Mouse (Mus musculus) cerebellum, adult 11-12 months (tissue): ENCODE measurements around the gene Tcirg1.

Experiments used
- DNase-seq: peaks from one replicate; pipeline ENCODE4 v3.0.0; 2022

The Tcirg1 gene

DNA sequence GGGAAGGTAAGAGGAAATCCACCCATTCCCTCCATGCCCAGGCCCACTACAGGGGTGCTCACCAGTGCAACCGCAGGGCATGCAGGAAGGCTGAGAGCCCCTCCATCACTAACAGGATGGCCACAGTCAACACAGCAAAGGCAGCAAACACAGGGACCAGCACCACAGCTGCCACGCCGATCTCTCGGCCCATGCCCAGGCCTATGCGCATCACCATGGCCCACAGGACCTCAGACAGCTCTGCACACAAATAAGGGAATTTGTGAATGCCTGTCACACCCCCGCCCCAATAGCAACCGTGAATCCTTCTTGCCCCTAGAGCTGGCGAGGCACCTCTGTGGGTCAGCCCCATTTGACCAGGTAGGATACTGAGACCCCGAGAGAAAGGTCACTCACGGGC is 10.7 kb downstream of the Tcirg1 start:
- DNase-seq: no peak

DNA sequence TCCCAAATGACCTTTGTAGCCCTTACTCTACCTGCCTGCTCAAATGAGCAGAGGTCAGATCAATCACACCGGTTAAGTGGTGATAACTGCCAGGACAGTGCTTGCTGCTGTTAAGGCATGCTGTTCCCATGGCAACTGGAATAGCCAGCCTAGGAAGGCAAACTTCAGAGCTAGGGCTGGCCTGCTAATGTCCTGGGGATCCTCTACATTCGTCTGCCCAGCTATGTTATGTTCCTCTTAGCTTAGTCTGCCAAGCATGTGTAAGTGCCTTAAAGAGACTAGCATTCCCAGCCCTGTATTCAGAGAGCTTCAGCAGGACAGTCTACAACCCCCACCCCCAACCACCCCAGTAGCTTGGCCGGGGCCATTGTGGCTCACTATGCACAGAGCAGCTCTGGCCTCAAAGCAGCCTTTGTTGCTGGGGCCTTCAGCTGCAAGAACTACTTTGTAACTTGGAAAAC is 11.7 kb downstream of the Tcirg1 start:
- DNase-seq: no peak

DNA sequence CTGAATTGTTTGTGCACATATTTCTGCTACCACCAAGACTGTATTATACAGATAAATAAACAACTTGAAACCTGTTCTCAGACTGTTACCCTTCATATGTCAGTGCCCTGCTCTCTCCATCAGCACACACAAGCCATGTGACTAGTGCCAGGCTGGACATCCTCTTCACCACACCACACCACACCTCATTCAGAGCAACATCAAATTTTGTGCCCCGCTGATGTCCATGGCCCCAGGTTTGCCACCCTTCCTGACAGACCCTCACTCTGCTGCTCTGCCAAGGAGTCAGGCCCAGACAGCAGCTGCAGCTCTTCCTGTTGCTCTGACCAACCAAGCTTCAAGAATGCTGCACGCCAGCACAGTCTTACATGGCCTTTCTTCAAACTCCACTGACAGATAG is 12.6 kb downstream of the Tcirg1 start:
- DNase-seq: no peak

DNA sequence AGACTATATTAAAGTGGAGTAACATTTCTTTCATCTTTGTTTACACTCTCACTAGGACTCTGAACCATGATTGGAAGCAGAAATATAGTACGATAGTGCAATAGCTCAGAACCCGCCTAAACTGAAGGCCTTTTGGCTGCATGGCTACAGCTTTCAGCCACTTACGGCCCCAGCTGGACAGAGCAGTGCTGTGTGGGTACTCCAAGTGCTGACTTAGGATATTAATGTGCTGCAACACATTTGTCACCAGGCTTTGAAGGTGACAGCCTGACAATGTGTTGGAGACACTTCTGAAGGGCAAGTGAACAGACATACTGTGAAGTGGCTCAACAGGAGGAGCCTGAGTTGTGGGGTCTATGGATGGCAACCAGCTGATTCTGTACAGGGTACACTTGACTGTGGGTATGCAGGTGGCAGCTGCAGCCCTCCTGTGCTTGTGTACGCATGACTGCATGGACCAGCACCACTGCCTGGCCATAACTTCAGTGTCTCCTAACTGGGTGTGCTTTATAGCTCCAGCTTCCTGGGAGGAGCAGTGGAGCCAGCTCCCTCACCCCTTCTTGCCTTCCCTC is 13.3 kb downstream of the Tcirg1 start:
- no peak for DNase-seq

DNA sequence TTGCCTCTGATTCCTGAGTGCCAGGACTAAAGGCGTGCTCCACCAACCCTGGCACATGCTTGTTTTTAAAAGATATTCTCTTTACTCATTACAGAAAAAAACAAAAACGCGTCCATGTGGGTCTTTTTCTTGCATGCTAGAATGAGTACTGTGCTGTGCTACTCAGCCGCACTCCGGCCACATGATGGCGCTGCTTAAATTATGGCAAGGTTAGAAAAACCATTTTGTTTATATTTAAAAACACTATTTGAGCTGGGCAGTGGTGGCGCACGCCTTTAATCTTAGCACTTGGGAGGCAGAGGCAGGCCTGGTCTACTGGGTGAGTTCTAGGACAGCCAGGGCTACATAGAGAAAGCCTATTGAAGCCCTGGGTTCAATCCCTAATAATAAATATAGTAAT is 16.8 kb downstream of the Tcirg1 start:
- no peak for DNase-seq

DNA sequence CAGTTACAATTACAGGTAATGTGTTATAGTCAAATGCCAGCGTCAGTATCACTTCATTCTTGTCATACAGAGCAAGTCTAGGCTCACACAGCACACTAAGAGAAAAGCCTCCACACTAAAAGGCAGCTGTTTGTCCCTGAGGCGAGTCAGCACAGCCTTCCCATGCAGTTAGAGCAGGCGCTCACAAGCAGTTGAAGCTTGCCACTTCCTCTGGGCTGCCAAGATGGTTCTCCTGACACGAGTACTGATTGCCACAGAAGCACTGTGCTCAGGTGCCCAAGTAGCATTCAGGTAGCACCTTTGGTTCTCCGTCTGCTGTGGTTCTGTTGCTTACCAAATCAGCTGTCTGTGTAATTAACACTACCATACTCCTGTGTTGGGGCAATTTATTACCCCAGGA is 17.8 kb downstream of the Tcirg1 start:
- no peak for DNase-seq

DNA sequence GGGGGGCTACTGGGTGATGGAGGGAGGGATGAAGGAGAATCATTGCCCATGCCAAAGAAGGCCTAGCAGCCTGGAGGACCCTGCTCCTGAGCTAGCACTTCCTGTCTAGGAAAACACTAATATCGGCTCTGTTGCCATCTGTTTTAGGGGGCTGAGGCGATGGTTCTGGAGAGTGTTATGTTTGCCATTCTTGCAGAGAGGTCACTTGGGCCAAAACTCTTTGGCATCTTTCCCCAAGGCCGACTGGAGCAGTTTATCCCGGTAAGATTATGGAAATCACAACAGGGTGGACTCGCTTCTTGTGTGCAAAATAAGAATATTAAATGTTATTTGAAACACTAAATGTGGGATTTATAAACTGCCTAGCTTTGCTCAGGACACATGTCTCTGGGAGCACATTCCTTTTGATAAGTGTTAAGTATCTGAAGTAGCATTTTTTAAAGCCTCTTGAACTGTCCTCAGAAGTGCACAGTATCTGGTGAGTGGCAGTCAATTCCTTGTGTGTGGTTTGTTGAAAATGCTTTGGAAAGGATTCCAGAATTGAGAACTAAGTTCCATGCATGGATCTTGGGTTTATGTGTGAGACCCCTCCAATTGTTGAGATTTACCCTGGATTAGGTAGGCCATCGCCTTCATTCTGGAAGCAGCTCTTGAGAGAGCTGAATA is 22.5 kb downstream of the Tcirg1 start:
- no peak for DNase-seq

DNA sequence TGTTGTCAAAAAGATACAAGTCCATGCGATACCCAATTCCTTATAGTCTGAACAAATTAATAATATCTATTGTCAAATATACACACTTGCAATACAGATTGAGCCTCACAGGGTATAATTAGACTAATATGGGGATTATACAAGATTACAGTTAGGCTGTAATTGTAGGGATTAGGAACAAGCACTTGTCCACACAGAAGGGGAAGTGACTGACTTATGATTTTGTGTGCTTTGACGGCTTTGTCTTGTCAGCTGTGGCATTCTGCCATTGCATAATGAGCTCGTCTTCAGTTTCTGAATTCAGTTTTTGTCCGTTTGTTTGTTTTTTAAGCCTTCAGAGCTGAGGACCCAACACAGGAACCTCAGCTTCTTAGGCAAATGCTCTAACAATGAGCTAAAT is 24.7 kb downstream of the Tcirg1 start:
- no peak for DNase-seq

DNA sequence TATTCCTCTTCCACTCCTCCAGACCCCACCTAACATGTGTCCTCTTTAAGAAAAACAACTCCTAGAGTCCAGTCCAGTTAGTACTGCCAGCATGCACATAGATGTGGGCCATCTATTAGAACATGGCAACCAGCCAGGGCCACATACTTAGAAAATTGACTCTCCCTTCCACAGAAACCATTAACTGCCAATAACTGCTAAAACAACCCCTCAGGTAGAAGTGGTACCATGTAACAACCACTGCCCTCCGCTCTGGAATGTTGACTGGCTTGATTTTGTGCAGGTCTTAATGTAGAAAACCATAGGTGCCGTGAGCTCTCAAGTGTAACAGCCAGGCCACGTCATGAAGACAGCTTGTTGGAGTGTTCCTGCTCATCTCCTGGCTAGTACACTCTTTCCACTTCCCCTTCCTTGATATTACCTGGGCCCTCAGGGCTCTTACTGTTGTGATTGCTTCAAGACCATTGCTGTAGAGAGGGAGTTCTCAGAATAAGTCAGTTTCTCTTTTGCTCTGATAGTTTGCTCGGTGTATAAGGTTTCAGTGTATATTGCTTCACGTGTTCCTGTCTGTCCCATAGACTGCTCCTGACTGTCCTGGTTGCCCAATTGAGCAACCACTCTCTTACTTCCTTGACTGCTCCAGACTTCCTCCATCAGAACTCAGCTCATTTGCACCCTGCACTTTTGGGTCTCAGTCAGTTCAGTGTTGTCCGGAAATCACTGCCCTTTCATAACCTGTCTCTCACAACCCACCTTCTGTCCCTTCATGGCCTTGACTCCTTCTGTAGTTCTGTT is 26.7 kb downstream of the Tcirg1 start:
- DNase-seq: no peak

DNA sequence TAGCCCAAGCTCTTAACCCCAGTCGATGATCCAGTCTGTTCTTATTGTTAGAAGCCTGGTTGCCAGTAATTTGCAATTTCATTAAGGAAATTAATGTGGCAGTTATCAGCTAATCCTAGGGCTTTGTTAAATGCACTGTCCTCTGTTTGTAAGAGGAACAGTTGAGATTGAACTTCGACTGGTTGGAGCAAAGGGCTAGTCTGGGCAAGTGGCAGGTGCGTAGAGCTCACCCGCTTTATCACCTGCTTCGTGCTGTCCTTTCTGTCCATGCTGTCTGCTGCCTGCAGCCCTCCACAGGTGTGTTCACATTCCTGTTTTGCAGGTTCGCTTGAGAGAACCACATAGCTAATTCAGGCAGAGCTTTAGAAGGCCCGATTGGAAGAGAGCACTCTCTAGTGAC is 31.9 kb downstream of the Tcirg1 start:
- no peak for DNase-seq

DNA sequence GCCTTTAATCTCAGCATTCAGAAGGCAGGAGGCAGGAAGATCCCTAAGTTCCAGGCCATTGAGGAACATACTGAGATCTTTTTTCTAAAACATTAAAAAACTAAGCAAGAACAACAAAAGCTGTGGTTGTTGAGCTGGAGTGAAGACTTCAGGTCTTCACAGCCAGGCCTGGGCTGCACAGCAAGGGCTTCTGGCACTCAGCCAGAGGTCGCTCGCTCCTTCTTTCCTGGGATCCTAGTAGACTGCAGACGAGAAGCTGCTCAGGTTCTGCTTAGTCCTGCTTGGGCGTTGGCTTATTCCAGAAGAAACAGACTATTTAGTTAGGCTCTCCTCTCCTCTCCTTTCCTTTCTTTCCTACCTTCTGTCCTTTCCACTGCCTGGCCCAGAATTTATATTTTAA is 34.6 kb downstream of the Tcirg1 start:
- DNase-seq: no peak

DNA sequence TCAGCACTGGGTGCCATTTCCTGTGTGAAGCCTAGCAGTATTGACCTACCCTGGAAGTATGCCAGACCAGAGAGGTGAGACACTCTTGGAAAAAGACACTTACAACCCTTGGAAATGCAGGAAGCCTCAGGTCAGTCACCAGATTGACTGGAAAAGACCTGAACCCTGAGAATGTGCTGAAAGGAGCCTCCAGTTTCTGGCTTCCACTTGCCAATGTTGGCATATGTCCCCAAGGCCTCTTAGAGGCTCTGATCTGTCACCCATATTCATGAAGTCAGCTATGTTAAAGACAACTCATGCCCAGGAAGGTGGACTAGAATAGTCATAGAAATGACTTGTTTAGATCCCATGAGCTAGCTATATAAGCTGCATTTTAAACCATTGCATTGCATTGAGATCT is 35.5 kb downstream of the Tcirg1 start:
- DNase-seq: no peak

DNA sequence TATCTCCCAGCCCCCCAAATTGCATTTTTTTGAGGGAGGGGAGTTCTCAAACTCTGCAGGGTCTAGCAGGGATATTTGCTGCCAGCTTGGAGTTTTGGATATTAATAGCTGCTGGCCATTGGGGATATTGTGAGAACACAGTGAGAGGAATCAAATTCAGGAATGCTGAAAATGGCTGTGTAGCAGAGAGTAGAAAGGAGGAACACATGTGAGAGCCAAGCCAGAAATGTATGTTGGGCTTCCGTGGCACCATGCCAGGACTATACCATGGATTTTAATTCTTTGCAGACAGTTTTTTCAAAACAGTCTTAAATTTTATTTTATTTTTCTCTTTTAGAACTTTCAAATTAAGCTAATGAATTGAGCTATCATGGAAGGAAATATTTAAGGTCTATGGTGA is 38.6 kb downstream of the Tcirg1 start:
- no peak for DNase-seq

DNA sequence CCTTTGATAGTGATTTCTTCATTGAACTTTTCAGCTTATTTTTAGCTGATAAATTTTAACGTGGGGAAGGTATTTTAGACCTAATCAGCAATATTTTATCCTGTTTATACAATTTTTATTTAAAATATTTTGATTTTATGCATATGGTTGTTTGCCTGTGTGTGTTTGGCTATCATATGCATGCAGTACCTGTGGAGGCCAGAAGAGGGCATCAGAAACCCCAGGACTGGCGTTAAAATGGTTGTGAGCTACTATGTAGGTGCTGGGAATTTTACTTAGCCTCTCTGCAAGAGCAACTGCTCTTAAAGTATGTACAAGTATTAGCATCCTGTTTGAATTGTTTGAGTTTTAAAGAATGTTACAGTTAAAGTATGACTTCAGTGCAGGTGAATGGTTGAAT is 42.0 kb downstream of the Tcirg1 start:
- DNase-seq: no peak

DNA sequence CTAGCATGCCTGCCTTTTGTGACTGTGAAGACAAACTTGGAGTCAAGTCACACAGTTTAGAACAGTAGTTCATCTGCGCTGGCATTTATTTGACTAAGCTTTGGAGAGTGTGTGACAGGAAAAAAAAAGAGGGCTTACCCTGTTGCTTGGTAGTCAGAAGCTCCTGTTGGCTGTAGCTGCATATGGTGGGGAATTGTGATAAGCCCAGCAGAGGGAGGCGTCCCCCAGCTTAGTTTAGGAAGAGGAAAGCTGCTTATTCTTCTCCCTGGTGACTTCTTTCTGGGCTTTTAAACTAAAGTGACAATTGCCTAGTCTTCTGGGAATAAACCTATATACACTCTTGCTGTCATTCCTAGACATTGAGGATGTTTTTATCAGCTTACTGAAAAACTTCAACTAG is 44.2 kb downstream of the Tcirg1 start:
- no peak for DNase-seq

DNA sequence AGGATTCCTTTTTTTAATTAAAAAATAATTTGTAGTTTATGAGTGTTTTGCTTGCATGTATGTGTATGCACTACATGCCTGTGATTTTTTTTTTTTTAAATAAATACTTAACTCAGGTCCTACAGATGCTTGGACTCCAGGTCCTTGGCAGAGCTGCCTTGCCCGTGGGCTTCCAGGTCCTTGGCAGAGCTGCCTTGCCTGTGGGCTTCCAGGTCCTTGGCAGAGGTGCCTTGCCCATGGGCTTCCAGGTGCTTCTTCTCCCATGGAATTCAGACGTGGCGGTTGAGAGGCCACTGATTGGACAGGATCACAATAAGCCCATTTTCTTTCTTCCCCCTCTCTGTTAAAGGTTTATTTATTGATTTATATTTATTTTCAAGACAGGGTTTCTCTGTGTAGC is 49.7 kb downstream of the Tcirg1 start:
- DNase-seq: peak; percentile 67

DNA sequence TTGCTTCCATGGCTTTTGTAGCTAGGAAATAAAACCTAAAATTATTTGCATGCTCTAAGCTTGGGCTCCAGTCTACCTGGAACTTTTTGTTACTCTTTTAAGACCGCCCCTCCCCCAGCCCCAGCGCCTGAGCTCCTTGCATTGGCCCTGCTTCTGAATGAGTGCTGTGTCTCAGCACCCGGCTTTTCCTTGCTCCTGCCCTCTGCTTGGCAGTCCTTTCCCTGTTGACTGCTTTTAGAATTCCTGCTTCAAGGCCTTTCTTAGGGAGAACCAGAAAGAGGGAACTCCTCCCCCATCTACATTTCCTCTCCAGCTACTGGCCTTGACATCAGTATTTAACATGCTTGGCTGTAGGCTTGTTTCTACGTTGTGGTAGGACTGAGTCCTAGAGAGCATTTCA is 51.3 kb downstream of the Tcirg1 start:
- DNase-seq: no peak

DNA sequence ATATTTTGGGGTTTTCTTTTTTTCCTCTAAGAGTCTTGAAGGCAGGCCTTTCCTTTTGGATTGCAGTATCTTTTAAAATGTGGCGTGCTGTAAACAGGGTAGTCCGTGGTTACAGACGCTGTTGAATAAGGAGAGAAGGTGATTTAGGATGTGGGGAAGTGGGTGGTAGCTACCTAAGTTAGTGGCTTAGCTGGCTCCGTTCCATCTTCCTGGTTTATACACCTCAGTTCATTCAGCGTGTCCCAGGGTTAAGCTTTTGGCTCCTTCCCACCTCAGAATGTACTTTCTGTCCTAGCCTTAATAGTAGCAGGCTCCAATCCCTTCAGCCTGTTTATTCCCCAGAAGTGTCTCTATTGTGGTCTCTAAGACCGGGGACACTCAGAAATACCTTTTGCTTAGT is 51.8 kb downstream of the Tcirg1 start:
- no peak for DNase-seq

DNA sequence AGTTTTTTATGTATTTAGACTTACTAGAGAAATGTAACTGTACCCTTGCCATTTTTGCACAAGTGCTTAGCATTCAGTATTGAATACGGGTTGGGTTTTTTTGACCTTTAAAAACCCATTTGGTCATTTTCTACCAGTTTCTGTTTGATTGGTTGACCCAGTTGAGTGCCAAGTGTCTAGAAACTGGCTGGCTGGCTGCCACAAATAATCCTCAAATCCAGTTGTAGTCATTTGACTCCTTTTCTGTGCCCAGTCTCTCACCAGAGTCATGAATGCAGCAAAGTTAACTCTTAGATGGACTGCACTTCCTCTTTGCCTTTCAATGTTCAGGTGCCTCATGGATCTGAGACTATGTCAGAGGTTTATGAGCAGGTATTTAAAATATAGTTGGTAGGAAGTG is 53.0 kb downstream of the Tcirg1 start:
- no peak for DNase-seq

DNA sequence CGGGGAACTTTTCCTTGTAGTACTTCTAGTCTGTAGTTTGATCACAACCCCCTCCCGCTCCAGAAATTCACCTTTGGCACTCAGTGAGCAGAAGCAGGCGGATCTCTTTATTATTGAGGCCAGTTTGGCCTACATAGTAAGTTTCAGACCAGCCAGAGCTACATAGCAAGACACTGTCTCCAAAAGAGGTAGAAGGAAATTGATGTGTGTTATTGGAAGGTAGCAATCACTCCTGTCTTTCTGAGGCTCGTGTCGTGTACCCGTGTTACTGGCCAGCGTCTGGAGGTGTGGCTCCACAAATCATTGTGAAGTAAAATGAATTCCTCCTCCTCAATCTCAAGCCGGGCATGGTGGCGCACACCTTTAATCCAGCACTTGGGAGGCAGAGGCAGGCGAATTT is 53.8 kb downstream of the Tcirg1 start:
- DNase-seq: peak; percentile 41

DNA sequence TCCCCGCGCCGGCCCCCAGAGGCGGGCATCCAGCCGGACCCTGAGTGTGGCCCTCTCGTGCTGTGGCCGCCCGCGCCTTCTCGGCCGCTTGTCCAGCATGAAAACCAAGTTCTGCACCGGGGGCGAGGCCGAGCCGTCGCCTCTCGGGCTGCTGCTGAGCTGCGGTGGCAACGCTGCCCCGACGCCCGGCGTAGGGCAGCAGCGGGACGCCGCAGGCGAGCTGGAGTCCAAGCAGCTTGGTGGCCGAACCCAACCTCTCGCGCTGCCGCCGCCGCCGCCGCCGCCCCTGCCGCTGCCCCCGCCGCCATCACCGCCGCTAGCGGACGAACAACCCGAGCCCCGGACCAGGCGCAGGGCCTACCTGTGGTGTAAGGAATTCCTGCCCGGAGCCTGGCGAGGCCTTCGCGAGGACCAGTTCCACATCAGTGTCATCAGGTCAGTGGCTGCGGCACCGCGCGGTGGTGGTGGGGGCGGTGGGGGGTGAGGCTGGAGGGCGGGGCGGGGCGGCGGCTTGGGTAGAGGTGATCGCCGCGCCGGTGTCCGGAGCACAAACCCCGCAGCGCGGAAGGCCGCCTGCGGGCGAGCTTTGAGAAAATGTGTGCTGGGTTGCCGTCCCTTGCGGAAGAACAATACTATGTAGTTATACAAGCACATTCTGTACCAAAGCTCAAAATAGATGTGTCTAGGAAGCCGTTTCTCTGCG is 54.8 kb downstream of the Tcirg1 start:
- DNase-seq: peak; percentile 72

DNA sequence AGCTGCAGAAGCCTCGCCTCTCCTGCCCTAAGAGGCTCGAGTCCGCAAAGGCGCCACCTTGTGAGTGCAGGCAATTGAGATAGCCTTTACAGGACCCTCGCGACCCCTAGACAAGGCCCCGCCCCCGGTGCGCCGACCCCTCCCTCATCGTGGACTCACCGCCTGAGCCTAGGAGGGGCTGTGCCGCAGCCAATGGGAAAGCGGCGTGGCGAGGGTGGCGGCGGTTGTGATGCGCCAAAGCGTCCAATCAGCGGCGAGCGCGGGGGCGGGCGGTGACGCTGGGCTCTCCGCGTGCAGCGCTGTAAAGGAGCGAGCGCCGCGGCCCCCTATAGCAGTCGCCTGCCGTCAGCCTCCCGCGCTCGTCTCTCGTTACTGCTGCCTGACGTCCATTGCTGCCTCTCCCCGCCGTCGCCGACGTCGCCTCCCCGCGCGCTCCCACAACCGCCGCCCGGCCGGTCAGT is 55.4 kb downstream of the Tcirg1 start, which contains the start of gene Chka:
TSS of gene Chka (plus strand) at position 272 of the 461 bp plus-strand sequence.
- peak; percentile 97 for DNase-seq

DNA sequence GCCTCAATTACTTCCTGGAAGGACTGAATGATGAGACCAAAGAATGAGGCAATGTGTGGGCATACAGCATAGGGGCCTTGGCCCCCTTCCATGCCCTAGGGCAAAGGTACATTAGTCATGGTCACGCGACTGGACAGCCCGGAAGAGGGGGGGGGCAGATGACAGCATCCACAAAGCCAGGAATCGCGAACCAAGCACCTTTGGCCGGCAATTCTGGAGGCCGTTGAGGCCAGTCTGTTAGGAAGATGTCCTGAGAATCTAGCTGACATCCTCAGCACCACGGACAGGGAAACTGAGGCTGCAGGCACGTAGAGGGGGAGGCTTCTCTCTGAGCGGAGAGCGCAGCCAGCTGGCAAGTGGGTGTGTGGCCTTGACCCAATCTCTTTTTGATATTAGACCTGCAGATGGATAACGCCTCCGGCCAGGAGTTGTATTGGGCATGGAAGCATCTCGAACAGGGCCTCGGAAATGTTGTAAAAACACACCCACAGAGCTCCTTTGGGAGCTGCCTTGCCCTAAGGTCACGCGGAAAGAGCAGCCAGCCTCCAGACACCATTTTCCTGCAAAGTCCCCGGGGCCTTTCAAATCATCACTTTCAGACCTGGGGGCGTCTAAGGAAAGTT is 56.0 kb downstream of the Tcirg1 start:
- peak; percentile 77 for DNase-seq
